Mouse (Mus musculus): ENCODE measurements around the gene Pcsk2. TPM values are rescaled to one million over a fixed set of nuclear protein-coding genes. Genes with fewer than 3 reads are reported as not detected.

Gene Pcsk2
- polyA plus RNA-seq, 1 experiment from 2014 or later = not detected

- no peaks in the 10 kb centered on the region for H3K27me3 ChIP-seq (ENCODE audit: insufficient read depth, low read length)
- H3K9me3 ChIP-seq (ENCODE audit: low read length) = no peaks in the 10 kb centered on the region
- no peak overlapping the region for H3K9ac ChIP-seq (replicated peaks)
- 57% methylated on average over 4 of the region's 4 CpGs for WGBS (ENCODE audit: insufficient replicate concordance)
- no peak for ATAC-seq
- H3K4me3 ChIP-seq (ENCODE audit: low read depth, low read length) = no peak overlapping the region
- no peak overlapping the region for H3K27ac ChIP-seq (ENCODE audit: low read depth)
- H3K4me1 ChIP-seq (ENCODE audit: insufficient read depth) = no peaks in the 10 kb centered on the region
- H3K36me3 ChIP-seq (replicated peaks; ENCODE audit: insufficient read depth, low read length) = no peaks in the 10 kb centered on the region
- no peak overlapping the region for H3K4me2 ChIP-seq (ENCODE audit: low read depth, low read length)
- no peak for DNase-seq
- no peak for TF ChIP-seq EP300 (IDR thresholded peaks at IDR 0.05; ENCODE audit: low read depth)
Measured at GRCm38 (mm10) chr2:143711886-143712285, 165.9 kb downstream of the Pcsk2 start.

GRCm38 (mm10) chr2:143712901-143713300, 166.9 kb downstream of the Pcsk2 start:
- no peak overlapping the region for H3K4me2 ChIP-seq (ENCODE audit: low read depth, low read length)
- DNase-seq (no peak), ATAC-seq (no peak)
- H3K27me3 ChIP-seq (ENCODE audit: insufficient read depth, low read length) = no peaks in the 10 kb centered on the region
- H3K9ac ChIP-seq (replicated peaks) = no peak overlapping the region
- no peak for TF ChIP-seq EP300 (IDR thresholded peaks at IDR 0.05; ENCODE audit: low read depth)
- no peak for TF ChIP-seq CTCF (IDR thresholded peaks at IDR 0.05; ENCODE audit: low read depth)
- WGBS (ENCODE audit: insufficient replicate concordance) = 76% methylated on average over 3 of the region's 3 CpGs
- H3K36me3 ChIP-seq (replicated peaks; ENCODE audit: insufficient read depth, low read length) = no peaks in the 10 kb centered on the region
- H3K4me3 ChIP-seq (ENCODE audit: low read depth, low read length) = no peak overlapping the region
- no peak overlapping the region for H3K27ac ChIP-seq (ENCODE audit: low read depth)
- no peaks in the 10 kb centered on the region for H3K9me3 ChIP-seq (ENCODE audit: low read length)
- H3K4me1 ChIP-seq (ENCODE audit: insufficient read depth) = no peaks in the 10 kb centered on the region

GRCm38 (mm10) chr2:143713902-143714301, 167.9 kb downstream of the Pcsk2 start:
- Histone ChIP-seq H3K27me3 (ENCODE audit: insufficient read depth, low read length) (no peaks in the 10 kb centered on the region), H3K4me3 (ENCODE audit: low read depth, low read length) (no peak overlapping the region), H3K9me3 (ENCODE audit: low read length) (no peaks in the 10 kb centered on the region), H3K27ac (ENCODE audit: low read depth) (no peak overlapping the region), H3K4me1 (ENCODE audit: insufficient read depth) (no peaks in the 10 kb centered on the region), H3K9ac (replicated peaks) (no peak overlapping the region), H3K4me2 (ENCODE audit: low read depth, low read length) (no peak overlapping the region), H3K36me3 (replicated peaks; ENCODE audit: insufficient read depth, low read length) (no peaks in the 10 kb centered on the region)
- no peak for ATAC-seq
- DNase-seq = no peak
- TF ChIP-seq CTCF (IDR thresholded peaks at IDR 0.05; ENCODE audit: low read depth) = no peak
- no peak for TF ChIP-seq EP300 (IDR thresholded peaks at IDR 0.05; ENCODE audit: low read depth)
- WGBS (ENCODE audit: insufficient replicate concordance) = 79% methylated on average over 4 of the region's 4 CpGs

- TF ChIP-seq EP300 (IDR thresholded peaks at IDR 0.05; ENCODE audit: low read depth) = no peak
- no peak for TF ChIP-seq CTCF (IDR thresholded peaks at IDR 0.05; ENCODE audit: low read depth)
- H3K4me3 ChIP-seq (ENCODE audit: low read depth, low read length) = no peak overlapping the region
- no peak overlapping the region for H3K9ac ChIP-seq (replicated peaks)
- no peak for ATAC-seq
- DNase-seq = no peak
- 60% methylated on average over 4 of the region's 4 CpGs for WGBS (ENCODE audit: insufficient replicate concordance)
- no peaks in the 10 kb centered on the region for H3K27me3 ChIP-seq (ENCODE audit: insufficient read depth, low read length)
- no peaks in the 10 kb centered on the region for H3K36me3 ChIP-seq (replicated peaks; ENCODE audit: insufficient read depth, low read length)
- H3K27ac ChIP-seq (ENCODE audit: low read depth) = no peak overlapping the region
- no peak overlapping the region for H3K4me2 ChIP-seq (ENCODE audit: low read depth, low read length)
- no peaks in the 10 kb centered on the region for H3K9me3 ChIP-seq (ENCODE audit: low read length)
- no peaks in the 10 kb centered on the region for H3K4me1 ChIP-seq (ENCODE audit: insufficient read depth)
Measured at GRCm38 (mm10) chr2:143715110-143715509, 169.2 kb downstream of the Pcsk2 start.

- TF ChIP-seq EP300 (IDR thresholded peaks at IDR 0.05; ENCODE audit: low read depth) = no peak
- peak; percentile 26; the same call in 1 of the 2 replicates for TF ChIP-seq CTCF (IDR thresholded peaks at IDR 0.05; ENCODE audit: low read depth)
- H3K9me3 ChIP-seq (ENCODE audit: low read length) = no peaks in the 10 kb centered on the region
- WGBS (ENCODE audit: insufficient replicate concordance) = 18% methylated on average over 4 of the region's 4 CpGs
Measured at GRCm38 (mm10) chr2:143723231-143723630, 177.3 kb downstream of the Pcsk2 start.

GRCm38 (mm10) chr2:143724101-143724500, 178.1 kb downstream of the Pcsk2 start:
- TF ChIP-seq EP300 (IDR thresholded peaks at IDR 0.05; ENCODE audit: low read depth) = no peak
- no peak for TF ChIP-seq CTCF (IDR thresholded peaks at IDR 0.05; ENCODE audit: low read depth)
- Histone ChIP-seq H3K27ac (ENCODE audit: low read depth) (no peak overlapping the region), H3K27me3 (ENCODE audit: insufficient read depth, low read length) (no peaks in the 10 kb centered on the region), H3K4me3 (ENCODE audit: low read depth, low read length) (no peak overlapping the region), H3K4me1 (ENCODE audit: insufficient read depth) (no peaks in the 10 kb centered on the region), H3K36me3 (replicated peaks; ENCODE audit: insufficient read depth, low read length) (no peaks in the 10 kb centered on the region), H3K9me3 (ENCODE audit: low read length) (no peaks in the 10 kb centered on the region), H3K9ac (replicated peaks) (no peak overlapping the region), H3K4me2 (ENCODE audit: low read depth, low read length) (no peak overlapping the region)
- 70% methylated on average over 4 of the region's 4 CpGs for WGBS (ENCODE audit: insufficient replicate concordance)
- ATAC-seq (no peak), DNase-seq (no peak)

More at GRCm38 (mm10) chr2:143723231-143723630, 177.3 kb downstream of the Pcsk2 start:
- H3K4me2 ChIP-seq (ENCODE audit: low read depth, low read length) = no peak overlapping the region
- H3K27ac ChIP-seq (ENCODE audit: low read depth) = no peak overlapping the region
- DNase-seq = no peak
- no peak overlapping the region for H3K4me3 ChIP-seq (ENCODE audit: low read depth, low read length)
- no peaks in the 10 kb centered on the region for H3K27me3 ChIP-seq (ENCODE audit: insufficient read depth, low read length)
- no peak for ATAC-seq
- no peaks in the 10 kb centered on the region for H3K36me3 ChIP-seq (replicated peaks; ENCODE audit: insufficient read depth, low read length)
- H3K9ac ChIP-seq (replicated peaks) = no peak overlapping the region
- no peaks in the 10 kb centered on the region for H3K4me1 ChIP-seq (ENCODE audit: insufficient read depth)

- Histone ChIP-seq H3K4me2 (ENCODE audit: low read depth, low read length) (no peak overlapping the region), H3K36me3 (replicated peaks; ENCODE audit: insufficient read depth, low read length) (no peaks in the 10 kb centered on the region), H3K9me3 (ENCODE audit: low read length) (no peaks in the 10 kb centered on the region), H3K4me3 (ENCODE audit: low read depth, low read length) (no peak overlapping the region), H3K27me3 (ENCODE audit: insufficient read depth, low read length) (no peaks in the 10 kb centered on the region), H3K4me1 (ENCODE audit: insufficient read depth) (no peaks in the 10 kb centered on the region), H3K9ac (replicated peaks) (no peak overlapping the region), H3K27ac (ENCODE audit: low read depth) (no peak overlapping the region)
- ATAC-seq (no peak), DNase-seq (no peak)
- 69% methylated on average over 8 of the region's 8 CpGs for WGBS (ENCODE audit: insufficient replicate concordance)
- TF ChIP-seq CTCF (IDR thresholded peaks at IDR 0.05; ENCODE audit: low read depth) (no peak), EP300 (IDR thresholded peaks at IDR 0.05; ENCODE audit: low read depth) (no peak)
Measured at GRCm38 (mm10) chr2:143724720-143725119, 178.8 kb downstream of the Pcsk2 start.
